Mouse (Mus musculus) MEL (cell line): ENCODE results near the gene Ywhae. TPM values are rescaled to one million over a fixed set of nuclear protein-coding genes. Genes with fewer than 3 reads are reported as not detected.

ENCODE experiments used
- DNase-seq: peaks from one replicate; pipeline ENCODE4 v3.0.0; 2011; ENCODE audit warnings: low read depth, low spot score
- H3K27ac ChIP-seq: 2 replicates; pipeline ENCODE4 v1.5.1; 2012; ENCODE audit warnings: low read depth, mild to moderate bottlenecking, control low read depth, low read length, moderate library complexity; ENCODE audit not compliant: control insufficient read depth
- H3K27me3 ChIP-seq, 2 experiments: fragments of 150-350 bp in 1 of 2; sonication (generic) in 1 of 2; 2 replicates each; pipeline ENCODE4 v1.6.1; 2012; ENCODE audit warnings: low read length in 2 of 2, mild to moderate bottlenecking in 2 of 2, improper control_type of control experiment in 1 of 2, moderate library complexity in 1 of 2; ENCODE audit not compliant: insufficient read depth in 2 of 2, control insufficient read depth in 1 of 2
- H3K36me3 ChIP-seq, 2 experiments: 2 replicates each; pipeline ENCODE4 v1.6.1; 2012 to 2014; ENCODE audit warnings: low read length in 2 of 2, improper control_type of control experiment in 1 of 2, inconsistent platforms in 1 of 2, mild to moderate bottlenecking in 1 of 2; ENCODE audit not compliant: insufficient read depth in 2 of 2, control insufficient read depth in 1 of 2
- H3K4me1 ChIP-seq, 2 experiments: fragments of 150-350 bp in 1 of 2; sonication (generic) in 1 of 2; 2 replicates each; pipeline ENCODE4 v1.6.1; 2012; ENCODE audit warnings: low read length in 2 of 2, improper control_type of control experiment in 1 of 2, mild to moderate bottlenecking in 1 of 2; ENCODE audit not compliant: insufficient read depth in 2 of 2, control insufficient read depth in 1 of 2
- H3K4me3 ChIP-seq, 2 experiments: fragments of 150-350 bp in 1 of 2; sonication (generic) in 1 of 2; 2 replicates each; pipeline ENCODE4 v1.5.1; 2012; ENCODE audit warnings: low read depth in 2 of 2, low read length in 2 of 2, mild to moderate bottlenecking in 2 of 2, moderate library complexity in 2 of 2, control low read depth in 1 of 2, improper control_type of control experiment in 1 of 2; ENCODE audit not compliant: control insufficient read depth in 1 of 2, insufficient read depth in 1 of 2
- H3K79me2 ChIP-seq: 2 replicates; pipeline ENCODE4 v1.6.1; 2012; ENCODE audit warnings: mild to moderate bottlenecking, low read length, moderate library complexity; ENCODE audit not compliant: control insufficient read depth, poor library complexity, insufficient read depth
- H3K9ac ChIP-seq: 2 replicates; pipeline ENCODE4 v1.6.1; 2012; ENCODE audit warnings: low read depth, mild to moderate bottlenecking, control low read depth, low read length, moderate library complexity; ENCODE audit not compliant: control insufficient read depth, poor library complexity, severe bottlenecking
- H3K9me3 ChIP-seq: fragments of 150-350 bp; sonication (generic); replicated peaks from 2 replicates; pipeline ENCODE4 v1.6.1; 2012; ENCODE audit warnings: mild to moderate bottlenecking, low read length, improper control_type of control experiment, moderate library complexity; ENCODE audit not compliant: insufficient read depth
- CHD1 ChIP-seq: IDR thresholded peaks from 2 replicates; pipeline ENCODE4 v1.6.1; 2012; ENCODE audit warnings: low read depth, mild to moderate bottlenecking, inconsistent platforms, low read length, improper control_type of control experiment
- CHD2 ChIP-seq: IDR thresholded peaks from 2 replicates; pipeline ENCODE4 v1.6.1; 2011; ENCODE audit warnings: low read length, improper control_type of control experiment
- CTCF ChIP-seq, 3 experiments: IDR thresholded peaks in 2 of 3; conservative IDR thresholded peaks in 1 of 3; 2 replicates each; pipeline ENCODE4 v1.5.1; 2011 to 2012; ENCODE audit warnings: low read length in 3 of 3, low read depth in 2 of 3, mild to moderate bottlenecking in 2 of 3, improper control_type of control experiment in 1 of 3, inconsistent platforms in 1 of 3, mixed read lengths in 1 of 3, moderate library complexity in 1 of 3; ENCODE audit not compliant: control insufficient read depth in 1 of 3, insufficient read depth in 1 of 3, poor library complexity in 1 of 3, severe bottlenecking in 1 of 3
- E2F4 ChIP-seq: IDR thresholded peaks from 2 replicates; pipeline ENCODE4 v1.6.1; 2011; ENCODE audit warnings: low read depth, low read length, improper control_type of control experiment, borderline replicate concordance
- ELF1 ChIP-seq: IDR thresholded peaks from 2 replicates; pipeline ENCODE4 v1.6.1; 2014; ENCODE audit warnings: low read depth, mild to moderate bottlenecking, inconsistent platforms, low read length, improper control_type of control experiment, moderate library complexity
- EP300 ChIP-seq, 2 experiments: IDR thresholded peaks; 2 replicates each; pipeline ENCODE4 v1.6.1; 2011; ENCODE audit warnings: improper control_type of control experiment in 2 of 2, low read length in 2 of 2, low read depth in 1 of 2, mild to moderate bottlenecking in 1 of 2
- GATA1 ChIP-seq: IDR thresholded peaks from 2 replicates; pipeline ENCODE4 v1.6.1; 2011; ENCODE audit warnings: low read depth, low read length, improper control_type of control experiment
- HCFC1 ChIP-seq: IDR thresholded peaks from 2 replicates; pipeline ENCODE4 v1.6.1; 2012; ENCODE audit warnings: low read depth, mild to moderate bottlenecking, inconsistent platforms, low read length, improper control_type of control experiment, moderate library complexity
- JUND ChIP-seq: IDR thresholded peaks from 2 replicates; pipeline ENCODE4 v1.6.1; 2011; ENCODE audit warnings: low read depth, mild to moderate bottlenecking, improper control_type of control experiment, low read length
- KAT2A ChIP-seq: conservative IDR thresholded peaks from 2 replicates; pipeline ENCODE4 v1.6.1; 2012; ENCODE audit warnings: low read depth, low read length, improper control_type of control experiment, inconsistent platforms
- MAX ChIP-seq: IDR thresholded peaks from 2 replicates; pipeline ENCODE4 v1.6.1; 2011; ENCODE audit warnings: low read length, improper control_type of control experiment
- MAZ ChIP-seq: IDR thresholded peaks from 2 replicates; pipeline ENCODE4 v1.6.1; 2012; ENCODE audit warnings: low read depth, mild to moderate bottlenecking, inconsistent platforms, low read length, improper control_type of control experiment
- MYB ChIP-seq: IDR thresholded peaks from 2 replicates; pipeline ENCODE4 v1.6.1; 2011; ENCODE audit warnings: mild to moderate bottlenecking, low read depth, low read length, improper control_type of control experiment
- POLR2A ChIP-seq, 2 experiments: IDR thresholded peaks; 2 replicates each; pipeline ENCODE4 v1.6.1; 2011 to 2012; ENCODE audit warnings: low read length in 2 of 2, mild to moderate bottlenecking in 2 of 2, control low read depth in 1 of 2, improper control_type of control experiment in 1 of 2, low read depth in 1 of 2, moderate library complexity in 1 of 2; ENCODE audit not compliant: control insufficient read depth in 1 of 2, insufficient read depth in 1 of 2, poor library complexity in 1 of 2
- RAD21 ChIP-seq: IDR thresholded peaks from 2 replicates; pipeline ENCODE4 v1.6.1; 2011; ENCODE audit warnings: mild to moderate bottlenecking, low read depth, low read length, improper control_type of control experiment
- SIN3A ChIP-seq: IDR thresholded peaks from 2 replicates; pipeline ENCODE4 v1.6.1; 2012; ENCODE audit warnings: low read length, improper control_type of control experiment, inconsistent platforms
- SMC3 ChIP-seq: IDR thresholded peaks from 2 replicates; pipeline ENCODE4 v1.6.1; 2011; ENCODE audit warnings: low read depth, low read length, improper control_type of control experiment
- TAL1 ChIP-seq: IDR thresholded peaks from 2 replicates; pipeline ENCODE4 v1.6.1; 2012; ENCODE audit warnings: mild to moderate bottlenecking, inconsistent platforms, low read length, moderate library complexity, mixed read lengths
- TCF12 ChIP-seq: IDR thresholded peaks from 2 replicates; pipeline ENCODE4 v1.6.1; 2014; ENCODE audit warnings: low read depth, mild to moderate bottlenecking, inconsistent platforms, low read length, improper control_type of control experiment, moderate library complexity
- ZC3H11A ChIP-seq: IDR thresholded peaks from 2 replicates; pipeline ENCODE4 v1.6.1; 2012; ENCODE audit warnings: low read depth, mild to moderate bottlenecking, inconsistent platforms, low read length, improper control_type of control experiment
- ZNF384 ChIP-seq: IDR thresholded peaks from 2 replicates; pipeline ENCODE4 v1.6.1; 2012; ENCODE audit warnings: low read depth, mild to moderate bottlenecking, inconsistent platforms, low read length, improper control_type of control experiment
- polyA plus RNA-seq, 2 experiments: library from polyadenylated mRNA; stranded (reverse) in 1 of 2; unstranded in 1 of 2; fragments of >175 nt in 1 of 2; fragments of >200 nt in 1 of 2; gene quantifications; 2 replicates each; pipeline versions ENCODE4 v1.2.1 to v1.2.4; 2012; ENCODE audit warnings: low replicate concordance in 2 of 2, low read depth in 1 of 2; ENCODE audit not compliant: insufficient read length in 2 of 2, insufficient read depth in 1 of 2, missing spikeins in 1 of 2
- total RNA-seq: library from RNA; depleted of rRNA; stranded (reverse); fragments of 300-350 nt; gene quantifications from 2 replicates; pipeline ENCODE4 v1.2.3, GENCODE M21; 2012

Gene Ywhae
- total and polyA plus RNA-seq, 3 experiments: 303 to 855 (median 755) TPM

DNA sequence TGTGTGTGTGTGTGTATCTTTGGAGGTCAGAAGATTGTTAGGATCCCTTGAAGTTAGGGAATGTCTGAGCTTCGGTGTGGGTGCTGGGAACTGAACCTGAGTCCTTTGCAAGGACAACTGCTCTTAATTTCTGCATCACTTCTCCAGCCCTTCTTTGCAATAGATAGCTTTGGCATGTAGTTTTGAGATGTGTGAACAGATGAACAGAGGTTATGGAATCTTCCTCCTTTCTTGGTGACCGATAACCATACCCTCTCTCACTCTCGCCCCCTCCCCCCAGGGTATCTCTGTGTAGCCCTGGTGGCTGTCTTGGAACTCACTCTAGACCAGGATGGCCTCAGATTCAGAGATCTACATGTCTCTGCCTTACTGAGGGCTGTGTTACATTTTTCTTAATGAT, 12.1 kb downstream of the Ywhae start (continued):
- TF ChIP-seq CHD1 (0 out of 2 replicates have a peak, but pooled peaks have one; percentile 67), POLR2A (IDR thresholded peaks at IDR 0.05; ENCODE audit: control insufficient read depth in 1 of 2, insufficient read depth in 1 of 2, low read depth in 1 of 2, low read length in 2 of 2, poor library complexity in 1 of 2) (no peak), TCF12 (no peak), MYB (no peak), EP300 (IDR thresholded peaks at IDR 0.05; ENCODE audit: low read depth in 1 of 2, low read length in 2 of 2) (peak; percentile 11 to 13; a peak in 1 of 4 replicates), SMC3 (no peak), TAL1 (no peak)

DNA sequence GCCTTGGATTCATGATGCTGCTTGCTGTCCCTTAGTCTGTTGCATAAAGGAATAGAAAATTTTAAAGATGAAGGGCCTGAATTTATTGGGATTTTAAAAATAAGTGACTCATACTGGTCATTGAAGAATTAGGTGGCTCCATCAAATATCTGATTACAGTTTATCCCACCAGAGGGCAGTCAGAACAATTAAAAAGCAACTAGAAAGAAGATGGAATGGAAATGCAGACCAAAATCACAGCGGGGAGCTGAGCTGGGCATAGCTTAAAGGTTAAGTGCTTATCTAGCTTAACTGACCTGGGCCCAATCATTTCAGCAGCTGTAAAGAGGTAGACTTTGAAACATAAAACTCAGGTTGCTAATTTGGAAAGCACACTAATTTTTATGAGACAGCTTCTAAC, 17.9 kb downstream of the Ywhae start:
- Histone ChIP-seq H3K27me3 (no peaks in the 10 kb centered on the region), H3K4me3 (no peak overlapping the region), H3K79me2 (peaks cover 79% of the 10 kb centered on the region), H3K9ac (no peak overlapping the region), H3K4me1 (peaks cover 0 to 5% of the 10 kb centered on the region in 2 experiments; a peak in 2 of 4 replicates), H3K36me3 (peaks cover 39 to 52% of the 10 kb centered on the region in 2 experiments), H3K9me3 (no peaks in the 10 kb centered on the region), H3K27ac (no peak overlapping the region)
- DNase-seq: no peak
- TF ChIP-seq MAX: no peak
- no peak for TF ChIP-seq ELF1
- peak in 1 of 3 experiments; percentile 9; a peak in 1 of 6 replicates for TF ChIP-seq CTCF (IDR thresholded peaks at IDR 0.05 in 2 of 3, conservative IDR thresholded peaks at IDR 0.05 in 1 of 3; ENCODE audit: control insufficient read depth in 1 of 3, insufficient read depth in 1 of 3, low read depth in 2 of 3, low read length in 3 of 3, poor library complexity in 1 of 3, severe bottlenecking in 1 of 3)
- no peak for TF ChIP-seq ZC3H11A
- TF ChIP-seq GATA1: no peak
- TF ChIP-seq ZNF384: no peak
- no peak for TF ChIP-seq E2F4
- TF ChIP-seq JUND: no peak
- TF ChIP-seq MAZ: no peak
- TF ChIP-seq RAD21: no peak
- TF ChIP-seq HCFC1: no peak
- TF ChIP-seq SIN3A: peak; percentile 33; the same call in 1 of the 2 replicates
- TF ChIP-seq KAT2A: no peak
- TF ChIP-seq, all 39 proteins: peak for 2

GRCm38 (mm10) chr11:75751082-75751481, 18.4 kb downstream of the Ywhae start:
- Histone ChIP-seq H3K4me1 (peaks cover 0 to 5% of the 10 kb centered on the region in 2 experiments; a peak in 3 of 4 replicates), H3K4me3 (no peak overlapping the region), H3K79me2 (peaks cover 79% of the 10 kb centered on the region), H3K9me3 (no peaks in the 10 kb centered on the region), H3K27ac (no peak overlapping the region), H3K36me3 (peaks cover 40 to 56% of the 10 kb centered on the region in 2 experiments), H3K27me3 (no peaks in the 10 kb centered on the region), H3K9ac (no peak overlapping the region)
- DNase-seq: no peak
- TF ChIP-seq CHD2: no peak
- no peak for TF ChIP-seq CHD1
- peak; percentile 64 for TF ChIP-seq ZNF384
- no peak for TF ChIP-seq KAT2A
- peak in 2 of 3 experiments; percentile 30 to 40; a peak in 3 of 6 replicates for TF ChIP-seq CTCF (IDR thresholded peaks at IDR 0.05 in 2 of 3, conservative IDR thresholded peaks at IDR 0.05 in 1 of 3; ENCODE audit: control insufficient read depth in 1 of 3, insufficient read depth in 1 of 3, low read depth in 2 of 3, low read length in 3 of 3, poor library complexity in 1 of 3, severe bottlenecking in 1 of 3)
